Mouse (Mus musculus) embryonic fibroblast, embryonic 13.5 days (primary cell): ENCODE measurements around the gene Ttc27.

Experiments
- CTCF ChIP-seq: IDR thresholded peaks from 2 replicates; pipeline ENCODE4 v1.5.1; 2011; ENCODE audit warnings: mild to moderate bottlenecking, control low read depth, low read length, moderate library complexity, borderline replicate concordance; ENCODE audit not compliant: insufficient read depth
- POLR2A ChIP-seq: IDR thresholded peaks from 2 replicates; pipeline ENCODE4 v1.6.1; 2011; ENCODE audit warnings: low read depth, mild to moderate bottlenecking, control low read depth, low read length, moderate library complexity

DNA sequence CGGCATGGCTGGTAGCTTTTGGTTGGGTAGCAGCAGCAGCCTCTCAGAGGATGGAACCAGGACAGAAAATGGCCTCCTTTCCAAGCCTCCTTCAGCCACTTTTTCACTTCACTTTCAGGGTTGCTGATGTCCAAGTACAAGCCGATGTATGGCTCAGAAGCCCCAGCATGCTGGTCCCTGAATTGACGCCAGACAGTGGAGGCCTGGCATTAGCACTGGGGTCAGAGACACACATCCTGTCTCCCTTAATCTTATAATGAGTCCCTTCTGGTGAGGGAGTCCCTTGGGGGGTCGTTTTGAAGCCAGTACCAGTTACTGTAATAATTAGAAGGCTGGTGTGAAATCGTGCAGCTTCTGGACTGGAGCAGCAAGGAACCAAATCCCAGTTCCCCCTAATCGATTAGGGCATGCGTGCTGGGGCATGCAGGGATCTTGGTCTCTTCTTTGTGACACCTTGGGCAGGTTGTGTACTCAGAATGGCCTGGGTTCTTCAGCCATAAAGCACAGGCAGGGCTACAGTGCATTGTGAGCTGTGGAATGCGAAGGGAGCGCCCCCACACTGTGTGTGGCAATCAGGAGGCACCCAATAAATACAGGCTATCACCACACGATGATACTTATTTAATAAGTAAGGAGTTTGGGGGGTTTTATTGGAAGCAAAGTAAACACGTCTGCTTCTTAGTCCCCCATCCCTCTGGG, 171.5 kb downstream of the Ttc27 start:
- TF ChIP-seq CTCF (no peak), POLR2A (no peak)
